Mouse (Mus musculus): Measurements from ENCODE around the gene Sprr2d. TPM values are rescaled to one million over a fixed set of nuclear protein-coding genes. Genes with fewer than 3 reads are reported as not detected.

Gene Sprr2d
- not detected for total RNA-seq (2021)
- long read RNA-seq, experiment 1: 0 reads
- long read RNA-seq, experiment 2: 0 reads

DNA sequence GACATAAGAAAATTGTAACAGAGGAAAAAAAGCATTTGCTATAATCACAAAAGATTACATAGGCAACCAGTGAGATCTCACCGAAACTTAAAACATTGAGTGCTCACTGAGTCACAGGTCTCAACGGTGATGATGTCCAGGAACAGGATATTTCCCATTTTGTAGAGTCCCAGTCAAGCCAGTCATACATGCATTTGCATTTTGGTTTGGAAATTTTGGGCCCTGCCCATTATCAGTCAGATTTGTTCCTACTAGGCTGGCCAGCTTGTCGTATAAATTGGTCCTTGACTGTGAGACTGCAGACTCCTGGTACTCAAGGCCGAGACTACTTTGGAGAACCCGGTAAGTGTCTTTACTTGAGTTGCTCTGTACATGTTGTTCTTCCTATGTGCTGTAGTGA, at the start of gene Sprr2d:
Gene Sprr2d (plus strand): TSS at position 301 of the 400 bp plus-strand sequence.
- no peak for DNase-seq (ENCODE audit: low spot score in 2 of 2)

DNA sequence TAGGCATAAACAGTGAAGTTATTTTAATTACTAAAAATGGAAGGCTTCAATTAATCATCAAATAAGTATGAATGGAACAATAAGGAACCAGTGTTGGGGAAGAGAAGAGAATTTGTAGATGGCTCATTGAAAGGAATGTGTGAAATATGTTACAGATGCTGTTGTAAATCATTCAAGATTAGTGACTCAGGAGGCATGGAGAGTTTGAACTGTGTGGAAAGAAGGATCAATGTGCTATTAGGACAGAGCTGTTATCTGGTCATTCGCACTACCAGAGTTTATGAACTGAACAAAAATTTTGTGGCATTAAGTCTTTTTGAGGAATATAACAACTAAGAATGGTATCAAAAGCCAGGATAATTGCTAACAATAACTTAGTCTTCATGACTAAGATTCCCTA, 31.5 kb upstream of the Sprr2d start:
- no peak for DNase-seq (ENCODE audit: low spot score in 2 of 2)

DNA sequence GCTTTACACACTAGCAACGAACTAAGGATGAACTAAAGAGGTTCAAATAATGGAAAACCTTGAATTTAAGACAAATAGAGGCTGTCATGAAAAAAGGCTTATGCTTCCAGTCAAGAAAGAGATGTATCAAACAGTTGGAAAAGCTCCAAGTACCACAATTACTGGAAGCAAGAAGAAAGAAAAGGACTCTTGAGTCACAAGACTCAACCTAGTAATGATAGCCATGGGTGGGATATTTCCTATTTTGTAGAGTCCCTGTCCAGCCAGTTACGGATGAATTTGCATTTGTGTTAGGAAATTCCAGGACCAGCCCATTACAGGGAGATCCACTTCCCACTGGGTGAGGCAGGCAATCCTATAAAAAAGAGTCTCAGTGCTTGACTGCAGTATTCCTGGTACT, 22.6 kb upstream of the Sprr2d start, which contains the start of gene Sprr2b:
Gene Sprr2b (plus strand): TSS at position 301 of the 400 bp plus-strand sequence.
- no peak for DNase-seq (ENCODE audit: low spot score in 2 of 2)

DNA sequence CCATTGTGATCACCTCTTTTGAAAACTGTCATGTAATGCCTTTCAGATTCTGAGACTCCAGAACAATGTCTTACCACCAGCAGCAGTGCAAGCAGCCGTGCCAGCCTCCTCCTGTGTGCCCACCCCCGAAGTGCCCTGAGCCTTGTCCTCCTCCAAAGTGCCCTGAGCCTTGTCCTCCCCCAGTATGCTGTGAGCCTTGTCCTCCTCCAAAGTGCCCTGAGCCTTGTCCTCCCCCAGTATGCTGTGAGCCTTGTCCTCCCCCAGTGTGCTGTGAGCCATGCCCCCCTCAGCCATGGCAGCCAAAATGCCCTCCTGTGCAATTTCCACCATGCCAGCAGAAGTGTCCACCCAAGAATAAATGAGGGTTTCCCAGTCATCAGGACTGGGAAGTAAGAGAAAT, 21.6 kb upstream of the Sprr2d start:
- no peak for DNase-seq (ENCODE audit: low spot score in 2 of 2)

DNA sequence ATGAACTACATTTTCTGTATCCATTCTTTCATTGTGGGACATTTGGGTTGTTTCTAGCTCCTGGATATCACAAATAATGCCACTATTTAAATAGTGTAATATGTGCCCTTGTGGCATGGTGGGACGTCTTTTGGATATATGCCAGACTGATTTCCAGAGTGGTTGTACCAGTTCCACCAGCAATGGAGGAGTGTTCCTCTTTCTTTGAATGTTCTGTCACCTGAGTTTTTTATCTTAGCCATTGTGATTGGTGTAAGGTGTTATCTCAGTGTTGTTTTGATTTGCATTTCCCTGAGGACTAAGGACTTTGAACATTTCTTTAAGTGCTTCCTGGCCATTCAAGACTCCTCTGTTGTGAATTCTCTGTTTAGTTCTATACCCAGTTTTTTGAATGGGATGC, 2.7 kb upstream of the Sprr2d start:
- no peak for DNase-seq (ENCODE audit: low spot score in 2 of 2)

DNA sequence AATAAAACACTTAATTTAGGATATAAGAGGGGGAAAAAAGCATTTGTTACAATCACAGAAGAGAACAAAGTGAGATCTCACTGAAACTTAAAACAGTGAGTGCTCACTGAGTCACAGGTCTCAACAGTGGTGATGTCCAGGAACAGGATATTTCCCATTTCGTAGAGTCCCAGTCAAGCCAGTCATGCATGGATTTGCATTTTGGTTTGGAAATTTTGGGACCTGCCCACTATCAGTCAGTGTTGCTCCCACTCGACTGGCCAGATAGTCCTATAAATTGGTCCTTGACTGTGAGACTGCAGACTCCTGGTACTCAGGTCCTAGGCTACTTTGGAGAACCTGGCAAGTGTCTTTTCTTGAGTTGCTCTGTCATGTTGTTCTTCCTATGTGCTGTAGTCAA, 12.9 kb downstream of the Sprr2d start, which contains the start of gene Sprr2e:
Gene Sprr2e (plus strand): TSS at position 301 of the 400 bp plus-strand sequence.
- no peak for DNase-seq (ENCODE audit: low spot score in 2 of 2)

DNA sequence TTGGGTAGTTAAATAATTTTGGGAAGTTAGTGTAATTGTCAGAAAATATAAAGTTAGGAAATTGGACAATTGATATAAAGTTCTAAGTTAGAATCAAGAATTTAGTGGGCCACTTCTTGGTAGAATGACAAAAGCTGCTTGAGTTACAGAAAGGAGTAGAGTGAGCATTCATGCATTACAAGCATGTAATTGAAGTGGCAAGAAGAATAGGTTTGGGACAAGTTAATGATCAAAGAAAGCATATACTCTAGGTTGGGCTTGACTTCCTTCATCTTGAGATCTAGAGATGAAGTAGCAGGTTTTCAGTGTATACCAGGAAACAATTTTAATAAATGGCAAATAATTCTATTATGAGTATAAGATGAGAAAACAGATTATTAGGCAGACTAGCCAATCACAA, 22.7 kb downstream of the Sprr2d start:
- DNase-seq (ENCODE audit: low spot score in 2 of 2): no peak

DNA sequence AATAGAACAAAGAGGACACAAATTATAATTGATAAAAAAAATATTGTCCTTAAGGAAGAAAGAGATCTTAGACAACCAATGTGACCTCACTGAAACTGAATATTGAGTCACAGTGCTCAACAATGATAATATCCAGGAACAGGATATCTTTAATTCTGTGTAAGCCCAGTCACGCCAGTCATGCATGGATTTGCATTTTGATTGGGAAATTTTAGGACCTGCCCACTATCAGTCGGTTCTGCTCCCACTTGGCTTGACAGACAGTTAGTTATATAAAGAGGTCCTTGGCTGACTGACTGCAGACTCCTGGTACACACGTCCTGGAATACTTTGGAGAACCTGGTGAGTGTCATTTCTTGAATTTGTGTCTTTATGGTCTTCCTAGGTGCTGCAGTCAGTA, 25.9 kb downstream of the Sprr2d start, which contains the start of gene Sprr2f:
Gene Sprr2f (plus strand): TSS at position 301 of the 400 bp plus-strand sequence.
- no peak for DNase-seq (ENCODE audit: low spot score in 2 of 2)

DNA sequence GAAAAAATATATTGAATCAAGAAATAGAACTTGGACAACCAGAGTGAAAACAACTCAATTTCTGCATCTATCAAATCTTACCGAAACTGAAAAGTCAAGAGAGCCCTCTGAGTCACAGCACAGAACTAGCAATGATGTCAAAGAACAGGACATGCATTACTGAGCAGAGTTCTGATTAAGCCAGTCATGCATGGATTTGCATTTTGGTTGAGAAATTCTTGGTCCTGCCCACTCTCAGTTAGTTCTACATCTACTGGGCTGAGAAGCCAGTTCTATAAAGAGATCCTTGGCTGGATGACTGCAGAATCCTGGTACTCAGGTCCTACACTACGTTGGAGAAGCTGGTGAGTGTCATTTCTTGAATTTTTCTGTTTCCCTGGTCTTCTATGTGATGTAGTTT, 34.7 kb downstream of the Sprr2d start:
- no peak for DNase-seq (ENCODE audit: low spot score in 2 of 2)

DNA sequence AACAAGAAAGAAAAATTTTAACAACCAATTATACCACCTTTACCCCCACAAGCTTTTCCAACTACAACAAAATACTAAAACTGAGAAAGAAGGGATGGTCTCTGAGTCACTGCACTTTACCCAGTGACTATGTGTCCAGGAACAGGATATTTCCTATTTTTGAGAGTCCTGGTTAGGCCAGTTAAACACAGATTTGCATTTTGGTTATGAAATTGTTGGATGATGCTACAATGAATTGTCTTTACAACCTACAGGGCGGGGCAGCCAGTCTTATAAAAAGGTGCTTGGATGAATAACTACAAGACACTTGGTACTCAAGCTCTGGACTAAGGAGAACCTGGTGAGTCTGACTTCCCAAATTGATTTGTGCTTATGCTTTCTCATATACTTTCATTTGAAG, 46.4 kb downstream of the Sprr2d start, which contains the start of gene Sprr2h:
Gene Sprr2h (plus strand): TSS at position 301 of the 400 bp plus-strand sequence.
- DNase-seq (ENCODE audit: low spot score in 2 of 2): no peak

Other genes starting within 250 kb of the Sprr2d start
- gene Prr9, start 215.2 kb upstream of the Sprr2d start, total RNA-seq (2021): not detected
- not detected for gene Lelp1, start 196.4 kb upstream of the Sprr2d start, total RNA-seq (2021)
- gene Sprr2a1, start 123.3 kb upstream of the Sprr2d start, total RNA-seq (2021): not detected
- gene Sprr2a2, start 123.2 kb upstream of the Sprr2d start, total RNA-seq (2021): not detected
- gene Sprr2a3, start 53.7 kb upstream of the Sprr2d start, total RNA-seq (2021): not detected
- gene Sprr2b, start 22.5 kb upstream of the Sprr2d start, total RNA-seq (2021): not detected
- not detected for gene Sprr2e, start 13.0 kb downstream of the Sprr2d start, total RNA-seq (2021)
- gene Sprr2f, start 26.0 kb downstream of the Sprr2d start, total RNA-seq (2021): not detected
- gene Sprr2h, start 46.5 kb downstream of the Sprr2d start, total RNA-seq (2021): not detected
- not detected for gene Sprr2i, start 68.9 kb downstream of the Sprr2d start, total RNA-seq (2021)
- gene Sprr2j-ps, start 78.9 kb downstream of the Sprr2d start, total RNA-seq (2021): not detected
- 1 to 10 TPM; 4.1 to 4.8 TPM for gene Gm9774, start 90.3 kb downstream of the Sprr2d start, total RNA-seq (2021)
- gene Sprr2k, start 93.4 kb downstream of the Sprr2d start, total RNA-seq (2021): not detected
- not detected for gene Sprr1b, start 99.6 kb downstream of the Sprr2d start, total RNA-seq (2021)
- not detected for gene Sprr3, start 119.6 kb downstream of the Sprr2d start, total RNA-seq (2021)
- gene Sprr1a, start 146.8 kb downstream of the Sprr2d start, total RNA-seq (2021): not detected
- not detected for gene Sprr4, start 161.4 kb downstream of the Sprr2d start, total RNA-seq (2021)
- gene 2310046K23Rik, start 195.4 kb downstream of the Sprr2d start, total RNA-seq (2021): not detected
- not detected for gene Ivl, start 234.6 kb downstream of the Sprr2d start, total RNA-seq (2021)
- gene Smcp, start 249.9 kb downstream of the Sprr2d start, total RNA-seq (2021): not detected